Mouse (Mus musculus) thymus, postnatal 10 days (tissue): ENCODE results near the gene Mlh3.

ENCODE experiments used
- DNase-seq, 2 experiments: peaks; one replicate each; pipeline ENCODE4 v3.0.0; 2021; ENCODE audit warnings: low spot score in 2 of 2

The Mlh3 gene

GRCm38 (mm10) chr12:85227876-85228599 is 42.4 kb downstream of the Mlh3 start:
- no peak for DNase-seq

- DNase-seq: no peak
Observed at GRCm38 (mm10) chr12:85227227-85227626, 43.2 kb downstream of the Mlh3 start.

DNA sequence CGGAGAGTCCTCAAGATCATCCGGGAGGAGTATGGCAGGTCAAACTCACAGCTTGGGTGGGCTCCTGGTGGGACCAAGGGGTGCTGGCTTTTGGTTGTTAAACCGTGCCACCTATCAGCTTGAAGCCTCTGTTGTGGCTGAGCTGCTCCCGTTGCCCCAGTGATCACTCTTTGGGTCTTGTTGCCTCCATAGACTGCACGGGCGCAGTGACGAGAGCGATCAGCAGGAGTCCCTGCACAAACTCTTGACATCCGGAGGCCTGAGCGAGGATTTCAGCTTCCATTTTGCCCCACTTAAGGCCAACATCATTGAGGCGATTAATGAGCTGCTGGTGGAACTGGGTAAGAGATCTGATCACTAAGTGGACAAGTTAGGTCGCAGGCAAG is 50.5 kb downstream of the Mlh3 start:
- DNase-seq: peak; percentile 21 to 45

GRCm38 (mm10) chr12:85219236-85219904 is 51.0 kb downstream of the Mlh3 start, which contains the start of gene Eif2b2:
Gene Eif2b2, plus strand, starts transcription at chr12:85219481.
- peak; percentile 91 for DNase-seq

DNA sequence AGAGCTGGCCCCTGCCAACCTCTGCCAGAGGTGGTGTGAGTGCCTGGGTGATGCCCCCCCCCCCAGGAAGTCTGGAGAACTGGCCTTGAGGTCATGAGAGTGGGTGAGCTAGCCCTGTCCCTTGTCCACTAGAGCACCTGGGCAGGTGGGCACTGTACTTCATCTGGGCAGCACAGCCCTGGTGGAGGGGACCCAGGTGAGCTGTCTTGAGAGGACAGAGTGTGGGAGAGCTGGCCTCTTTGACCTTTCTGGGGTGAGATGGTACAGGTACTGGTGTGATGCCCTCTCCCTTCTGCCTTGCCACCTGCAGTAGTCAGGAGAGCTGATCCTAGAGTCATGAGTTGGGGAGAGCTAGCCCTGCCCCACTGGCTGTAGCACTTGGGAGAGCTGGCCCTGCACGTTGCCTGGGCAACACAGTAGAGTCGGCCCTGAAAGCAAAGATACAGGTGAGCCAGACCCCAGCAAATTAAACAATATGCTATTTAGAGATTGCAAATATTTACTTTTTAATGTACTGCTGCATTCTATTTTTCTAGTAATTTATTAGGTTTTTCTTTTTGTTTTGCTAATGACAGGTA is 52.6 kb downstream of the Mlh3 start:
- no peak for DNase-seq

DNA sequence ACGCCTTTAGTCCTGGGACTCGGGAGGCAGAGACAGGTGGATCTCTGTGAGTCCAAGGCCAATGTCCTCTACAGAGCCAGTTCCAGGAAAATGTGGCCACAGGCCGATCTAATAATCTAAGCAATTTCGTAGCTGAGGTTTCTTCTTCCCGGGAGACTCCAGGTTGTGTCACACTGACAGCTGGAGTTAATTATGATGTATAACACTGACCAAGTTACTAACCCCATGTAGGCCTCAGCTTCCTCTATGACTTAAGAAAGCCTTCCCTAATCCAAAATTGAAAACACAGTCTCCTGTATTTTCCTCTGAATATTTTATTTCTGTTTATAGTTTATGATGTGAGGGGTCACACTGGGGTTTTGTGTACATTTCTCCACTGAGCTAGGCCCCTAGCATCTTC is 55.4 kb downstream of the Mlh3 start:
- DNase-seq: no peak

DNA sequence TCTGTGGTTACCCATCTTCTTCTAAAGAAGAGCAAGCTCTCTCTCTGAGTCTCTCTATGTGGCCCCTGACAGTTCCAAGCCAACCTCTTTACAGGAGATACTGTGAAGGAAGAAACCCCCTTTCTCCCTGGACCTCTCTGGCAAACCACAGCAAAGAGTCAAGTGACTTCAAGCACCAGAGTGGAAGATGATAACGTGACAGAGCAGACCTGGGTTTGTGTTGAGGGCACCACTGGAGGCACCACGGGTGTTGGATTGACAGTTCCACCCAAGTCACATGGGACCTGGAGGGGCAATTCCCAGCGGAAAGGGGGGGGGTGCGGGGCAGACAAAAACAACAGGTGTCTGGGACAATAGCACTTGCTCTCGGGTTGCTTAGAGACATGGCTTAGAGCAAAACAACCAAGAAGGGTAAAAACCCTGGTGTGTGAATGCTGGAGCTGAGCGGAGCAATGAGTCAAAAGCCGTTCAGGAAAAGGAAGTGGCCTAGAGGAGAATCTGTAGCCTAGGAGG is 61.7 kb downstream of the Mlh3 start:
- no peak for DNase-seq

- DNase-seq: no peak
Observed at GRCm38 (mm10) chr12:85205425-85205824, 65.0 kb downstream of the Mlh3 start.

GRCm38 (mm10) chr12:85204105-85204504 is 66.3 kb downstream of the Mlh3 start:
- DNase-seq: no peak

DNA sequence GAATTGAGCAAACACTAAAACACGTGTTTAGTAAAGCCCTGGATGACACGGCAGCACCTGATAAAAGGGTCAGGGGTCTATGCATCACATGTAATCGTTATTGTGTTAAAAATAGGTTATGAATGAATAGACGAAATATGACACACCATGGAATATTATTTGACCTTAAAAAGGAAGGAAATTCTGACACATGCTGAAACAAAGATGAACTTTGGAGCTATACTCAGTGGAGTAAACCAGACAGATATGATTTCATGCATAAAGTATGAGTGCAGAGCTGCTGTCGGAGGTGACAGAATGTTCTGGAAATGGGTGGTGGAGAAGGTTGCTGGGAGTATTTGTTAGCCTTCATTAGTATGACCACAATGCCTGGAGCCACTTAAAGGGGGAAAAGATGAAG is 66.7 kb downstream of the Mlh3 start:
- no peak for DNase-seq

DNA sequence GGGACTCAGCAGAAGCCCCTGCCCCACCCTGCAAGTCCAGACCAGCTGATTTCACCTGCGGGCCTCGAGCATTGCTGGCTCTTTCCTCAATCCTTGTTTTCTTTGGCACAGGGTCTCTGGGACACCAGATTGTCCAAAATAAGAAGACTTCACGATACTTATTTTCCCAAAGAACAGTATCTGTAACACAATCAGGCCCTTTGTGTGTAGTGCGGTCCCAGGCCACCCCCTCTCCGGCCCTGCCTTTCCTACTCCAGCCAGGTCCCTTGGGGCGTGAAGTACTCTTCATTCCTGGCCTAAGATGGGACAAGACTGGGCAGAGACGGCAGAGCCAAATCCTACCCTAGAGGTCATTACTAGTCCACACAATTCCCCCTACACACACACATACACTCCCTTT is 68.2 kb downstream of the Mlh3 start:
- DNase-seq: no peak

GRCm38 (mm10) chr12:85201830-85202147 is 68.6 kb downstream of the Mlh3 start:
- no peak for DNase-seq

GRCm38 (mm10) chr12:85200929-85201829 is 69.2 kb downstream of the Mlh3 start:
- no peak for DNase-seq

DNA sequence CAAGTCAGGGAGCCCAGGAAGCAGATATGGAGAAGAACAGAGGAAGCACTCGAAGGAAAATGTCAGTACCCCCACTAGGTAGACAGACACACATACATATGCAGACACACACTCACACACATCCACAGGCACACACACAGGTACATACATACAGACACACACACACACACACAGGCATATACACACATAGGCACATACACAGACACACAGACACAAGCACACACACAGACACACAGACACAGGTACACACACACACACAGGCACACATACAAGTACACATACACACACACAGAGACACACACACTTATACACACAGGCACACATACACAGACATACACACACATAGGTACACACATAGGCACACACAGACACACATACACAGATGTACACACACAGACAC is 70.4 kb downstream of the Mlh3 start:
- no peak for DNase-seq

GRCm38 (mm10) chr12:85197936-85198335 is 72.5 kb downstream of the Mlh3 start:
- no peak for DNase-seq

- DNase-seq: no peak
Observed at GRCm38 (mm10) chr12:85197371-85197770, 73.0 kb downstream of the Mlh3 start.

- DNase-seq: no peak
Observed at GRCm38 (mm10) chr12:85196191-85196590, 74.2 kb downstream of the Mlh3 start.

DNA sequence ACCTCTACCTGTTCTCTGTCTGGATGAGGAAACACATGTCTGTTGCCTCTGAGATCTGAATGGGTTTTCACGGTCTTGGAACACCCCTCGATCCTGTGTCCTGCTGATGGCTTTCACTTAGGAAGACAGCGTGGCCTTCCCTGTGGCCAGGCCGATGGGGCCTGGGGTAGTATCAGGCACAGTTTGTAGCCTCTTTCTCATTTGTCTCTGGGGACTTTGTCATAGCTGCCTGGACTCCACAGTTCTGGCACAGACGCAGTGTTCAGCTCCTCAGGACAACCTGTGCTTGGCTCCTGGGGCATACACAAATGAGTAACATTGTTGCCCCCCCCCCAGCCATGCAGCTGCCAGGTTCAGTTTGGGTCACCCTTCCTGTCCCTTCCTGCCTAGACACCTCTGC is 75.3 kb downstream of the Mlh3 start:
- DNase-seq: no peak

- no peak for DNase-seq
Observed at GRCm38 (mm10) chr12:85194623-85195018, 75.8 kb downstream of the Mlh3 start.

DNA sequence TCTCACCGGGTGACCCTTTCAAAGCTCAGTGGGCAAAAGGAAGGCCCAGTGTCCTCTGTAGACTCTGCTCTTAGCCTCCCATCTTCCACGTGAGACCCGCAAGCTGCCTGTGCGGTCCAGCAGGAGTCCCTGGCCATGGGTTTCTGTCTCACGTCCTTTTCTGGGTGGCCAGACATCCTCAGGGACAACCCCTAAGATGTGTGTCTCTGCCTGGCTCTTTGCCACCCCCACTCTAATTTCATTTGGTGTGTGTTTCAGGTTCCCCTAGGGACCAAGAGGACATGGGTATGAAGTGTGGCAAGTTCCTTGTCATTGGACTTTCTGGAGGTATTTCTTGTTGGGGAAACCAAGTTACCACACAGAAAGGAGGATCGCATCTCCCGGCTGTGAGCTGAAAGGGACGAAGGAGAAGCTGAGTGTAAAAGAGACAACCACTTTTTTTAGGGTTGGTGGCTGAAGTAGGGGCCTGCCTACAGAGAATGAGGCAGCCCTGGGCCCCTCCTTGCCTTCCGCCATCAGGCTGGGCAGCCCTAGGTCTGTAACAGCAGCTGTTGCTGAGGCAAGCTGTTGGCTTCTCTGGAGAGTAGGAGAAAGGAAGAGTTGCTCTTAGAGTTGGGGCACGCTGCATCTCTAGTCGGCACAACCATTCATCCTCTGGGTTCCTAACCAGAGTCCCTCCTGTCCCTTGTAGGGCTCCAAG is 76.3 kb downstream of the Mlh3 start:
- DNase-seq: no peak

GRCm38 (mm10) chr12:85193146-85193545 is 77.3 kb downstream of the Mlh3 start:
- peak in 1 of 2 experiments; percentile 26 for DNase-seq
